Mouse (Mus musculus): ENCODE data around the gene Slc4a10. TPM values are rescaled to one million over a fixed set of nuclear protein-coding genes. Genes with fewer than 3 reads are reported as not detected.

Slc4a10 gene
- polyA plus RNA-seq, 2 experiments: not detected

GRCm38 (mm10) chr2:62361514-62361913 is 315.3 kb downstream of the Slc4a10 start:
- no peak overlapping the region for H3K4me2 ChIP-seq (ENCODE audit: low read depth)
- no peaks in the 10 kb centered on the region for H3K4me1 ChIP-seq (replicated peaks; ENCODE audit: control insufficient read depth in 2 of 2, insufficient read depth in 2 of 2, low read length in 1 of 2)
- WGBS (ENCODE audit: insufficient replicate concordance): 60% methylated on average over 3 of the region's 3 CpGs
- H3K9ac ChIP-seq (replicated peaks): no peak overlapping the region
- no peaks in the 10 kb centered on the region for H3K27me3 ChIP-seq (ENCODE audit: control insufficient read depth, insufficient read depth, low read length)
- H3K27ac ChIP-seq: no peak overlapping the region
- H3K4me3 ChIP-seq (ENCODE audit: insufficient read depth in 1 of 2, low read depth in 2 of 2, low read length in 2 of 2): no peak overlapping the region
- DNase-seq (ENCODE audit: low read depth in 3 of 3, low spot score in 3 of 3): no peak
- ATAC-seq (ENCODE audit: insufficient read depth): no peak
- no peaks in the 10 kb centered on the region for H3K36me3 ChIP-seq (replicated peaks; ENCODE audit: control insufficient read depth, insufficient read depth, low read depth)
- H3K9me3 ChIP-seq (ENCODE audit: control insufficient read depth, low read length): no peaks in the 10 kb centered on the region
- TF ChIP-seq CTCF (IDR thresholded peaks at IDR 0.05; ENCODE audit: low read depth) (no peak), EP300 (IDR thresholded peaks at IDR 0.05; ENCODE audit: low read depth) (no peak)

GRCm38 (mm10) chr2:62362211-62362610 is 315.9 kb downstream of the Slc4a10 start:
- no peak for ATAC-seq (ENCODE audit: insufficient read depth)

GRCm38 (mm10) chr2:62363606-62364005 is 317.3 kb downstream of the Slc4a10 start:
- Histone ChIP-seq H3K9ac (replicated peaks) (no peak overlapping the region), H3K27ac (no peak overlapping the region), H3K4me3 (ENCODE audit: insufficient read depth in 1 of 2, low read depth in 2 of 2, low read length in 2 of 2) (no peak overlapping the region), H3K4me2 (ENCODE audit: low read depth) (no peak overlapping the region), H3K4me1 (replicated peaks; ENCODE audit: control insufficient read depth in 2 of 2, insufficient read depth in 2 of 2, low read length in 1 of 2) (no peaks in the 10 kb centered on the region), H3K36me3 (replicated peaks; ENCODE audit: control insufficient read depth, insufficient read depth, low read depth) (no peaks in the 10 kb centered on the region), H3K9me3 (ENCODE audit: control insufficient read depth, low read length) (no peaks in the 10 kb centered on the region), H3K27me3 (ENCODE audit: control insufficient read depth, insufficient read depth, low read length) (no peaks in the 10 kb centered on the region)
- no peak for TF ChIP-seq CTCF (IDR thresholded peaks at IDR 0.05; ENCODE audit: low read depth)
- no peak for TF ChIP-seq EP300 (IDR thresholded peaks at IDR 0.05; ENCODE audit: low read depth)
- DNase-seq (ENCODE audit: low read depth in 3 of 3, low spot score in 3 of 3) (no peak), ATAC-seq (ENCODE audit: insufficient read depth) (no peak)
- WGBS (ENCODE audit: insufficient replicate concordance): 27% methylated on average over 4 of the region's 4 CpGs

More at GRCm38 (mm10) chr2:62362211-62362610, 315.9 kb downstream of the Slc4a10 start:
- Histone ChIP-seq H3K27ac (no peak overlapping the region), H3K9ac (replicated peaks) (no peak overlapping the region), H3K4me2 (ENCODE audit: low read depth) (no peak overlapping the region), H3K27me3 (ENCODE audit: control insufficient read depth, insufficient read depth, low read length) (no peaks in the 10 kb centered on the region), H3K4me1 (replicated peaks; ENCODE audit: control insufficient read depth in 2 of 2, insufficient read depth in 2 of 2, low read length in 1 of 2) (no peaks in the 10 kb centered on the region), H3K4me3 (ENCODE audit: insufficient read depth in 1 of 2, low read depth in 2 of 2, low read length in 2 of 2) (no peak overlapping the region), H3K9me3 (ENCODE audit: control insufficient read depth, low read length) (no peaks in the 10 kb centered on the region), H3K36me3 (replicated peaks; ENCODE audit: control insufficient read depth, insufficient read depth, low read depth) (no peaks in the 10 kb centered on the region)
- TF ChIP-seq EP300 (IDR thresholded peaks at IDR 0.05; ENCODE audit: low read depth) (no peak), CTCF (IDR thresholded peaks at IDR 0.05; ENCODE audit: low read depth) (no peak)
- no peak for DNase-seq (ENCODE audit: low read depth in 3 of 3, low spot score in 3 of 3)
- WGBS (ENCODE audit: insufficient replicate concordance): 70% methylated on average over 9 of the region's 9 CpGs

GRCm38 (mm10) chr2:62368349-62369053 is 322.2 kb downstream of the Slc4a10 start:
- 0 out of 4 replicates have a peak, but pooled peaks cover 0 to 2% of the 10 kb centered on the region in 2 experiments for H3K4me1 ChIP-seq (replicated peaks; ENCODE audit: control insufficient read depth in 2 of 2, insufficient read depth in 2 of 2, low read length in 1 of 2)
- no peak overlapping the region for H3K9ac ChIP-seq (replicated peaks)
- H3K4me2 ChIP-seq (ENCODE audit: low read depth): no peak overlapping the region
- no peak for DNase-seq (ENCODE audit: low read depth in 3 of 3, low spot score in 3 of 3)
- ATAC-seq (ENCODE audit: insufficient read depth): no peak
- WGBS (ENCODE audit: insufficient replicate concordance): 60% methylated on average over 5 of the region's 5 CpGs
- H3K4me3 ChIP-seq (ENCODE audit: insufficient read depth in 1 of 2, low read depth in 2 of 2, low read length in 2 of 2): no peak overlapping the region
- H3K9me3 ChIP-seq (ENCODE audit: control insufficient read depth, low read length): no peaks in the 10 kb centered on the region
- no peak overlapping the region for H3K27ac ChIP-seq
- no peaks in the 10 kb centered on the region for H3K27me3 ChIP-seq (ENCODE audit: control insufficient read depth, insufficient read depth, low read length)
- no peaks in the 10 kb centered on the region for H3K36me3 ChIP-seq (replicated peaks; ENCODE audit: control insufficient read depth, insufficient read depth, low read depth)
- no peak for TF ChIP-seq EP300 (IDR thresholded peaks at IDR 0.05; ENCODE audit: low read depth)
- TF ChIP-seq CTCF (IDR thresholded peaks at IDR 0.05; ENCODE audit: low read depth): no peak

- Histone ChIP-seq H3K9ac (replicated peaks) (no peak overlapping the region), H3K27me3 (ENCODE audit: control insufficient read depth, insufficient read depth, low read length) (no peaks in the 10 kb centered on the region), H3K4me3 (ENCODE audit: insufficient read depth in 1 of 2, low read depth in 2 of 2, low read length in 2 of 2) (no peak overlapping the region), H3K9me3 (ENCODE audit: control insufficient read depth, low read length) (no peaks in the 10 kb centered on the region), H3K36me3 (replicated peaks; ENCODE audit: control insufficient read depth, insufficient read depth, low read depth) (no peaks in the 10 kb centered on the region), H3K4me2 (ENCODE audit: low read depth) (no peak overlapping the region), H3K27ac (no peak overlapping the region), H3K4me1 (replicated peaks; ENCODE audit: control insufficient read depth in 2 of 2, insufficient read depth in 2 of 2, low read length in 1 of 2) (0 out of 4 replicates have a peak, but pooled peaks cover 0 to 2% of the 10 kb centered on the region in 2 experiments)
- no peak for ATAC-seq (ENCODE audit: insufficient read depth)
- TF ChIP-seq EP300 (IDR thresholded peaks at IDR 0.05; ENCODE audit: low read depth) (no peak), CTCF (IDR thresholded peaks at IDR 0.05; ENCODE audit: low read depth) (no peak)
- no peak for DNase-seq (ENCODE audit: low read depth in 3 of 3, low spot score in 3 of 3)
- WGBS (ENCODE audit: insufficient replicate concordance): 65% methylated on average over 2 of the region's 2 CpGs
Observed at GRCm38 (mm10) chr2:62370048-62370447, 323.8 kb downstream of the Slc4a10 start.
